Mouse (Mus musculus): ENCODE results near the gene Psmb9. TPM values are rescaled to one million over a fixed set of nuclear protein-coding genes. Genes with fewer than 3 reads are reported as not detected.
"Not testable (repeated sequence)": the region's sequence is repeated elsewhere in the genome, so short reads cannot be mapped to it uniquely, and the experiment has no call there.

Psmb9 gene
- 4.5 and 4.7 TPM in 2 replicates for polyA plus RNA-seq (2012; rRNA removed)

DNA sequence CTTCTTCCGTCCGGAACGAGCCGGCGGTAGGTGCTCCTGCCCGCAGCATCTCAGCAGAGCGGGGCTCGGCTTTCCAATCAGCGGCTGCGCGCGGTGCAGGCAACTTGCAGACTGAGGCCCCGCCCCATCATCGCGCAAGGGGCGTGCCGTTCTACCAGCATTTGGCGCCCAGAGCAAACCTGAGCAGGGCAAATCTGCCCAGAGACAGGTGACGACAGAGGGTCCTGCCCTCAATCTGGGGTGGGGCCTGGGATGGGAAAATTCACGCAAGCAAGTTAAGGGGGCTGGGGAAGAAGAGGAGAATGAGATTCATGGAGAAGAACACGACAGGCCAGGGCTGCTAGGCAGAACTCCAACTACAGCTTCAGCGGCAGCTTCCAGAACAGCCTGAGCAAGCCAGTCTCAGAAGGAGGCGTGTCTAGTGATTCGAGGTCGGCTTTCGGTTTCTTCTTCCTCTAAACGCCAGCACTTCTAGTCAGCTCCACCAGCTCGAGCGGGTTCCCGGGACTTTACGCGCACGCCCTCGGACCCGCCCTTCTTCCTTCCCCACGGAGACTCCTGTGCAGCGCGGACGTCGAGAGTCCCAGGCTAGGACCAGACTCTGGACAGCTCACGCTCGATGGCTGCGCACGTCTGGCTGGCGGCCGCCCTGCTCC lies at the start of gene Psmb9, which contains the start of gene Tap1:
Gene Psmb9 (minus strand): TSS at position 504 of the 656 bp plus-strand sequence.
Gene Tap1 (plus strand): TSS at position 293 of the 656 bp plus-strand sequence.
- DNase-seq (ENCODE audit: extremely low spot score in 1 of 2, low spot score in 1 of 2), result peak; percentile 86 to 98

- DNase-seq (ENCODE audit: extremely low spot score in 1 of 2, low spot score in 1 of 2), result no peak
Observed at GRCm38 (mm10) chr17:34236691-34237090, 49.1 kb upstream of the Psmb9 start.

DNA sequence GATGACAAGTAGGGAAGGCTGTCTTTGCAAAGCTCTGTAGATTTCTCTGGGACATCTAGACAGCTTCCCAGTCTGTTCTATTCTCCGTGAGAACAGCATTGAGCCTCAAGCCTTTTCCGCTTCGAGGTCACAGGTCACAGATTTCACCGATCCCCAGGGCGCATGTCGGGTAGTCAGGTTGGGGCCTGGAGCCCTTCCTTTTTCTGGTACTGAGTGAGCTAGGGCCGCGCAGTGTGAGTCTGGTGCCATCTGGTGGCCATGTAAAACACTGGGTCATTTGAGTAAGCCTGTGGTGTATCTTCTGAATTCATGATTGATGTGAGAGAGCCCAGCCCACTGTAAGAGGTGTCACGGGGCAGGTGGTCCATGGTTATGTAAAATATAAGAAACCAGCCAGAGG lies 47.4 kb upstream of the Psmb9 start:
- peak in 1 of 2 experiments; percentile 76 for DNase-seq (ENCODE audit: extremely low spot score in 1 of 2, low spot score in 1 of 2)

GRCm38 (mm10) chr17:34232021-34232420 lies 44.5 kb upstream of the Psmb9 start:
- DNase-seq (ENCODE audit: extremely low spot score in 1 of 2, low spot score in 1 of 2), result not testable (repeated sequence)

- not testable (repeated sequence) for DNase-seq (ENCODE audit: extremely low spot score in 1 of 2, low spot score in 1 of 2)
Observed at GRCm38 (mm10) chr17:34230971-34231370, 43.4 kb upstream of the Psmb9 start.

GRCm38 (mm10) chr17:34225911-34226310 lies 38.3 kb upstream of the Psmb9 start:
- not testable (repeated sequence) for DNase-seq (ENCODE audit: extremely low spot score in 1 of 2, low spot score in 1 of 2)

GRCm38 (mm10) chr17:34225426-34225825 lies 37.9 kb upstream of the Psmb9 start:
- DNase-seq (ENCODE audit: extremely low spot score in 1 of 2, low spot score in 1 of 2), result no peak

- no peak for DNase-seq (ENCODE audit: extremely low spot score in 1 of 2, low spot score in 1 of 2)
Observed at GRCm38 (mm10) chr17:34224816-34225215, 37.3 kb upstream of the Psmb9 start.

DNA sequence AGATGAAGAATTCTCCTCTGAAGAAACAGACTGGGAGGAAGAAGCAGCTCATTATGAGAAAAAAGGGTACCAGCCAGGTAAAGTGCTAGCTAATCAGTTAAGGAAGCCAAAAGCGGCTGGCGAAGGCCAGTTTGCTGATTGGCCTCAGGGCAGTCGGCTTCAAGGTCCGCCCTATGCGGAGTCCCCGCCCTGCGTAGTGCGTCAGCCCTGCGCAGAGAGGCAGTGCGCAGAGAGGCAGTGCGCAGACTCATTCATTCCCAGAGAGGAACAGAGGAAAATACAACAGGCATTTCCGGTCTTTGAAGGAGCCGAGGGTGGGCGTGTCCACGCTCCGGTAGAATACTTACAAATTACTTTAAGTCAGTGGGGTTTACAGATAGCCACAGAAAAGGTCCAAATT lies 32.8 kb upstream of the Psmb9 start:
- DNase-seq (ENCODE audit: extremely low spot score in 1 of 2, low spot score in 1 of 2), result not testable (repeated sequence)

DNA sequence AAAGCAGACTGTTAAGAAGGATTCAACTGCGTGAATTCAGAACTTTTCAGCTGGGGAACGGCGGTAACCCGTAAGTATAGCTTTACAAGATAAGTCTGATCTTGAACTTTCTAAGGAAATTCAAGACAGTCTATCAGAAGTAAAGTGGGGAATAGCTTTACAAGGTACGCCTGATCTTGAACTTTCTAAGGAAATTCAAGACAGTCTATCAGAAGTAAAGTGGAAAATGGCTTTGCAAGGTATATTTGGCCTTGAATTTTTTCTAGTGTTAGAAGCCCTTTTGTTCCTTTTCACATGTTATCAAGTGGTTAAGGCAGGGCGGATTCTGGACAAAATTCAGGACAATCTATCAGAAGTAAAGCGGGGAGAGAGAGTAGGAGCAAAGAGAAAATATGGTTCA lies 32.2 kb upstream of the Psmb9 start:
- peak; percentile 61 to 65 for DNase-seq (ENCODE audit: extremely low spot score in 1 of 2, low spot score in 1 of 2)

- DNase-seq (ENCODE audit: extremely low spot score in 1 of 2, low spot score in 1 of 2), result peak in 1 of 2 experiments; percentile 38
Observed at GRCm38 (mm10) chr17:34219096-34219495, 31.5 kb upstream of the Psmb9 start.

- DNase-seq (ENCODE audit: extremely low spot score in 1 of 2, low spot score in 1 of 2), result peak in 1 of 2 experiments; percentile 52
Observed at GRCm38 (mm10) chr17:34218675-34219074, 31.1 kb upstream of the Psmb9 start.

- DNase-seq (ENCODE audit: extremely low spot score in 1 of 2, low spot score in 1 of 2), result no peak
Observed at GRCm38 (mm10) chr17:34217986-34218385, 30.4 kb upstream of the Psmb9 start.

DNA sequence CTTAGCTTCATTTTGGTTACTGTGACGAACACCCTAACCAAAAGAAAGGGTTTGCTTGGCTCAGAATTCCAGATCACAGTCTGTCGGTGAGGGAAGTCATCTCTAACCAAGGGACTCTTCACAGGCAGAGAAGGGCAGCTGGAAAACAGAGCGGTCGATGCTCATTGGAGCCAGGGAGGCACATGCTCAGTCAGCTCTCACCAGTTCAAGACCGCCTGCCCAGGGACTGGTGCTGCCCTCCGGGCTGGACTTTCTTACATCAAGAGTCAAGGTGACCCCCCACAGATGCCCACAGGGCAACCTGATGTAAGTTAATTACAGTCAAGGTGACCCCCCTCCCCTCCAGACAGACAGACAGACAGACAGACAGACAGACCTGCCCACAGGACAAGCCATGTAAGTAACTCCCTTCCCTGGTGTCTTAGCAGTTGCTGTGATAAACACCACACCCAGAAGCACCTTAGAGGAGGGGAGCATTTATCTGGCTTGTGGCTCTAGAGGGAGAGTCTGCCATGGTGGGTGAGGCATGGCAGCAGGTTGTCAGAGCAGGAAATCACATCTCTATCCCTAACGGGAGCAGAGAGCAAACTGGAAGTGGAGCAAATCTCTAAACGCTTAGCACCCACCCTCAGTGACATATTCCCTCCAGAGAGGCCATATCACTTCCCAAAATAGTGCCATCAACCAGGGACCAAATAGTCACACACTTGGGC lies 29.8 kb upstream of the Psmb9 start:
- DNase-seq (ENCODE audit: extremely low spot score in 1 of 2, low spot score in 1 of 2), result no peak

- no peak for DNase-seq (ENCODE audit: extremely low spot score in 1 of 2, low spot score in 1 of 2)
Observed at GRCm38 (mm10) chr17:34215176-34215575, 27.6 kb upstream of the Psmb9 start.

DNA sequence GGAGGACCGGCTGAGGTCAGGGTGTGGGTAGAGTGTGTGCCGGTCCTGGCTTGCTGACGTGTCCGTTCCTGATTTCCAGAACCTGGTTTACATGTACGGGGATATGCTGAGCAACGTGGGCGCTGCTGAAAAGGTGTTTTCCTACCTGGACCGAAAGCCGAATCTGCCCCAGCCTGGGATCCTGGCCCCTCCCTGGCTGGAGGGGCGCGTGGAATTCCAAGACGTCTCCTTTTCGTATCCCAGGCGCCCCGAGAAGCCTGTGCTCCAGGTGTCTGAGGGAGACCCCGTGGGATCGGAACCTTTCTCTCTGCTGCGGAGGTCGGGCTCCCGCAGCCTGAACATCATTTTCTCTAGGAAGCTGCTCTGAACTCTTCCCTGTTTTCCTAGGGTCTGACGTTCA lies 26.4 kb upstream of the Psmb9 start:
- DNase-seq (ENCODE audit: extremely low spot score in 1 of 2, low spot score in 1 of 2), result no peak

GRCm38 (mm10) chr17:34211746-34212365 lies 24.3 kb upstream of the Psmb9 start:
- no peak for DNase-seq (ENCODE audit: extremely low spot score in 1 of 2, low spot score in 1 of 2)

DNA sequence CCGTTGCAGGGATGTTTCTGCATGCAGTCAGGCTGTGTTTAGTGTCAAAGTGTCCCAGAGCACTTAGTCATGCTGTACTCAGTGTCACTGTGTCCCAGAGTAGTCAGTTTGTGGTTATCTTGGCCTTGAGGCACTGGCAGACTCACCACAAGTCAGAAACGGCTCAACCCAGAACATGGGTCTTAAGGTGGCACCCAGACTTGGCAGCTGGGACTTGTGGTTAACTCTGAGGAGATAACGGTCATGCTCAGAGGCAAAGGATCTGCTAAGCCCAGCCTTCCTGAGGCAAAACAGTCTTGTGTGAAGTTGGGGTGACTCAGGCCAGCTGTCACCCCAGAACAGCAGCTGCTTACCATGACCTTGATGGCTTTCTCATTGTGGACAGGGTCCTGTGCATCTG lies 23.0 kb upstream of the Psmb9 start:
- no peak for DNase-seq (ENCODE audit: extremely low spot score in 1 of 2, low spot score in 1 of 2)

GRCm38 (mm10) chr17:34209680-34210079 lies 22.1 kb upstream of the Psmb9 start:
- no peak for DNase-seq (ENCODE audit: extremely low spot score in 1 of 2, low spot score in 1 of 2)

GRCm38 (mm10) chr17:34208421-34208820 lies 20.9 kb upstream of the Psmb9 start:
- DNase-seq (ENCODE audit: extremely low spot score in 1 of 2, low spot score in 1 of 2), result no peak

DNA sequence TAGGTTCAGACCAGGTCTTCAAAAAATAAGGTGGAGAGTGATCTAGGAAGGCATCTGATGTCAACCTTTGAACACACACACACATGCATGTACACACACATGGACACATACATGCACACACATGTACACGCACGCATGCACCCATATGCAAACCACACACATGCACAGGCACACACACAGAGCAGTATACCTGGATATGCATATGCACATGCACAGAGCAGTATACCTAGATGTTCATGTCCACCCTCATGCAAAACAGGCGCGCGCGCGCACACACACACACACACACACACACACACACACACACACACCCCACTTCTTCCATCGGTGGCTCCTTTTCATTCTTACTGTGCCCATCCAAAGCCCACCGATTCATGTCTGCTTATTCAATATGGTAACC lies 20.3 kb upstream of the Psmb9 start:
- DNase-seq (ENCODE audit: extremely low spot score in 1 of 2, low spot score in 1 of 2), result no peak

DNA sequence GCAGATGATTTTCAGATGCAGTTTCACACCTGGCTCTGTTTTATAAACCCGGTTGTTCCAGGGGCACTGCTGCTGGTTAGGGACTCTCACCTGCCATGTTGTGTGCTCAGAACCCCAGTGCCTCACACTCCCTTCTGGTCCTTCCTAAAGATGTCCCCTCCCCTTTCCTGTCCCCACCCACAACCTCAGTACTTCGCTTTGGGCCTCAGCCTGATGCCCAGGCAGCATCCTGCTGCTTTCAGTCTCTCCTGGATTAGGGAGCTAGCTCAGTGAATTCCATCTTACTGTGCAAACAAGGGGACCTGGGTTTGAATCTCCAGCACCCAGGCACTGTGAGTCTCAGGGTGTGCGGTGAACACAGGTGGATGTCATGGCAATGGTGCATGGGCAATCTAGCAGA lies 19.9 kb upstream of the Psmb9 start:
- DNase-seq (ENCODE audit: extremely low spot score in 1 of 2, low spot score in 1 of 2), result no peak

Data from frontal cortex, adult 2 months (tissue).